Mouse (Mus musculus) kidney, adult 9 months (tissue): ENCODE measurements around the gene Shprh.
"Not testable (repeated sequence)": the region's sequence is repeated elsewhere in the genome, so short reads cannot be mapped to it uniquely, and the experiment has no call there.

ENCODE experiments used
- DNase-seq: peaks from one replicate; pipeline ENCODE4 v3.0.0; 2022

Shprh gene

GRCm38 (mm10) chr10:11148884-11149741 lies at the start of gene Shprh:
Gene Shprh, plus strand, starts transcription at chr10:11149427.
- DNase-seq = peak; percentile 99

- no peak for DNase-seq
These were observed 27.4 kb upstream of the Shprh start for GRCm38 (mm10) chr10:11121781-11122180.

- no peak for DNase-seq
These were observed 3.6 kb upstream of the Shprh start for GRCm38 (mm10) chr10:11145580-11145979.

GRCm38 (mm10) chr10:11148446-11148845 lies 781 bp upstream of the Shprh start:
- no peak for DNase-seq

- no peak for DNase-seq
These were observed 507 bp downstream of the Shprh start for GRCm38 (mm10) chr10:11149742-11150125.

- no peak for DNase-seq
These were observed 2.4 kb downstream of the Shprh start for GRCm38 (mm10) chr10:11151644-11152043.

- no peak for DNase-seq
These were observed 7.8 kb downstream of the Shprh start for GRCm38 (mm10) chr10:11157039-11157438.

- DNase-seq = no peak
These were observed 15.3 kb downstream of the Shprh start for GRCm38 (mm10) chr10:11164537-11164936.

- DNase-seq = no peak
These were observed 21.0 kb downstream of the Shprh start for GRCm38 (mm10) chr10:11170252-11170651.

- no peak for DNase-seq
These were observed 22.4 kb downstream of the Shprh start for GRCm38 (mm10) chr10:11171615-11172014.

- no peak for DNase-seq
These were observed 23.3 kb downstream of the Shprh start for GRCm38 (mm10) chr10:11172519-11172918.

- DNase-seq = peak; percentile 11
These were observed 26.7 kb downstream of the Shprh start for GRCm38 (mm10) chr10:11175801-11176482.

GRCm38 (mm10) chr10:11180077-11180476 lies 30.9 kb downstream of the Shprh start:
- no peak for DNase-seq

- no peak for DNase-seq
These were observed 48.1 kb downstream of the Shprh start for GRCm38 (mm10) chr10:11197341-11197740.

- DNase-seq = no peak
These were observed 49.1 kb downstream of the Shprh start for GRCm38 (mm10) chr10:11198346-11198745.

GRCm38 (mm10) chr10:11199980-11200379 lies 50.8 kb downstream of the Shprh start:
- DNase-seq = no peak

- DNase-seq = not testable (repeated sequence)
These were observed 56.7 kb downstream of the Shprh start for GRCm38 (mm10) chr10:11205883-11206282.

- no peak for DNase-seq
These were observed 59.4 kb downstream of the Shprh start for GRCm38 (mm10) chr10:11208670-11209069.

GRCm38 (mm10) chr10:11212003-11212402 lies 62.8 kb downstream of the Shprh start:
- peak; percentile 38 for DNase-seq

GRCm38 (mm10) chr10:11226442-11226841 lies 77.2 kb downstream of the Shprh start:
- DNase-seq = no peak

- DNase-seq = no peak
These were observed 80.4 kb downstream of the Shprh start for GRCm38 (mm10) chr10:11229545-11230178.

- DNase-seq = no peak
These were observed 84.0 kb downstream of the Shprh start for GRCm38 (mm10) chr10:11233208-11233607.

GRCm38 (mm10) chr10:11242988-11243387 lies 93.8 kb downstream of the Shprh start:
- DNase-seq = not testable (repeated sequence)

- DNase-seq = no peak
These were observed 99.0 kb downstream of the Shprh start for GRCm38 (mm10) chr10:11248210-11248609.
